Mouse (Mus musculus) small intestine, adult 10 weeks (tissue): Measurements from ENCODE around the gene Esp22. TPM values are rescaled to one million over a fixed set of nuclear protein-coding genes. Genes with fewer than 3 reads are reported as not detected.

ENCODE experiments used
- polyA plus RNA-seq: library from polyadenylated mRNA; stranded (reverse); fragments of 350-450 nt; fragmentation: Illumina TruSeq; extraction: RNeasy Lipid Tissue Mini Kit (QIAGEN cat#74804); gene quantifications from one replicate; pipeline ENCODE4 v1.2.3, GENCODE M21; 2014; ENCODE audit warnings: low replicate concordance

The Esp22 gene
- polyA plus RNA-seq = not detected

DNA sequence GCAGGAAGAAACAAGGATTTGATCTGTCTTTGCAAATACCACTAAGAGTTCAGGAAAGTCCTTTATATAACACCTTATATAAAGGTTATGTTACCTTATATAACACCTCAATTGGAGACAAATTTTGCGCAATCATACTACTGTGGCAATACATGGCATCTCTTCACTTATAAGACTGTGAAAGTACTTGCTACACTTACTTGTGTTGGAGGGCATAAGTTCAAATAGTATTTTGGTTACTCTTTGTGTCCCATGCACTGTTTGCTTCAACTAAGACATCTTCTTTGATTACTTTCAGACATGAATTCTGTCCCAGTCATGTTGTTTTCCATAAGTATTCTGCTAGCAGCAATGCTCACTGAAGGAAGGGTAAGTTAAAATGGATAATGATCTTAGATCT, at the start of gene Esp22:
Gene Esp22 (plus strand): TSS at position 301 of the 400 bp plus-strand sequence.

DNA sequence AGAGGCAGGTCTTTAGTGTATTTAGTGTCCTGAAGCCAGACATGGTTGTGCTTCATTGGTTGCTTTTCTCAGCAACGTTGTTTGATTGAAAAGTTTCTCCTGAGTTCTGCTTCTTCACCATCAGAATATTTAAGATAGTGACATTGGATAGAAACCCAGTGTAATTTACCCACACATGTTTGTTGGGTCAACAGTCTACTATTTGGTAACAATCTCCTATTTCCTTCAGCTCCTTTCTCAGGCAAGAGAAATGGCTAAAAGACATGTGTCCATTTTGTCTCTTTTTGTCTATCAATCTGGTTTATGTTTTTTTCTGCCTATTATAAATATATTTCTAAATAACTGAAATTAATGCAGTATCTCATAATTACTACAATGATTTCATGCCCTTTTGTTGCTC, 18.2 kb upstream of the Esp22 start, which contains the start of gene Esp23:
Gene Esp23 (minus strand): TSS at position 101 of the 400 bp plus-strand sequence.

Other genes starting within 250 kb of the Esp22 start
- gene Esp24, start 58.6 kb upstream of the Esp22 start, polyA plus RNA-seq = not detected
- gene Gm21903, start 52.0 kb upstream of the Esp22 start, polyA plus RNA-seq = not detected
- not detected for gene Esp23, start 18.3 kb upstream of the Esp22 start, polyA plus RNA-seq